Mouse (Mus musculus) ES-Bruce4 (cell line): ENCODE measurements around the gene Zbtb20. TPM values are rescaled to one million over a fixed set of nuclear protein-coding genes. Genes with fewer than 3 reads are reported as not detected.

Experiments
- H3K27ac ChIP-seq: 2 replicates; pipeline ENCODE4 v1.5.1; 2012; ENCODE audit warnings: low read length, inconsistent platforms; ENCODE audit not compliant: insufficient read depth
- H3K27me3 ChIP-seq: 2 replicates; pipeline ENCODE4 v1.6.1; 2012; ENCODE audit warnings: mild to moderate bottlenecking, low read length, inconsistent platforms; ENCODE audit not compliant: control insufficient read depth, poor library complexity, insufficient read depth, severe bottlenecking
- H3K36me3 ChIP-seq: 2 replicates; pipeline ENCODE4 v1.6.1; 2012; ENCODE audit warnings: inconsistent platforms, mild to moderate bottlenecking, low read length, moderate library complexity; ENCODE audit not compliant: control insufficient read depth, poor library complexity, insufficient read depth, severe bottlenecking
- H3K4me1 ChIP-seq: one replicate; pipeline ENCODE4 v1.8.1; 2011; ENCODE audit warnings: low read length; ENCODE audit not compliant: control insufficient read depth, insufficient read depth
- H3K4me3 ChIP-seq: 2 replicates; pipeline ENCODE4 v1.5.1; 2011; ENCODE audit warnings: low read depth, mild to moderate bottlenecking, low read length
- H3K9ac ChIP-seq: 2 replicates; pipeline ENCODE4 v1.6.1; 2012; ENCODE audit warnings: low read depth, mild to moderate bottlenecking, inconsistent platforms; ENCODE audit not compliant: poor library complexity, severe bottlenecking
- H3K9me3 ChIP-seq: replicated peaks from 2 replicates; pipeline ENCODE4 v1.6.1; 2012; ENCODE audit warnings: mild to moderate bottlenecking, low read length, inconsistent platforms; ENCODE audit not compliant: control insufficient read depth, poor library complexity, insufficient read depth, severe bottlenecking
- CTCF ChIP-seq: IDR thresholded peaks from one replicate; pipeline ENCODE4 v1.8.1; 2011; ENCODE audit warnings: low read depth, low read length
- EP300 ChIP-seq: IDR thresholded peaks from 2 replicates; pipeline ENCODE4 v1.6.1; 2011; ENCODE audit warnings: low read depth, low read length; ENCODE audit not compliant: insufficient read depth
- POLR2A ChIP-seq: IDR thresholded peaks from one replicate; pipeline ENCODE4 v1.8.1; 2011; ENCODE audit warnings: low read length; ENCODE audit not compliant: insufficient read depth
- polyA plus RNA-seq: library from polyadenylated mRNA; stranded (reverse); fragments of >200 nt; gene quantifications from 2 replicates; pipeline ENCODE4 v1.2.4, GENCODE M21; 2011; ENCODE audit warnings: low read depth; ENCODE audit not compliant: missing spikeins, insufficient read depth, insufficient read length

Zbtb20 gene
- polyA plus RNA-seq, 1 experiment, result 9.9 TPM

DNA sequence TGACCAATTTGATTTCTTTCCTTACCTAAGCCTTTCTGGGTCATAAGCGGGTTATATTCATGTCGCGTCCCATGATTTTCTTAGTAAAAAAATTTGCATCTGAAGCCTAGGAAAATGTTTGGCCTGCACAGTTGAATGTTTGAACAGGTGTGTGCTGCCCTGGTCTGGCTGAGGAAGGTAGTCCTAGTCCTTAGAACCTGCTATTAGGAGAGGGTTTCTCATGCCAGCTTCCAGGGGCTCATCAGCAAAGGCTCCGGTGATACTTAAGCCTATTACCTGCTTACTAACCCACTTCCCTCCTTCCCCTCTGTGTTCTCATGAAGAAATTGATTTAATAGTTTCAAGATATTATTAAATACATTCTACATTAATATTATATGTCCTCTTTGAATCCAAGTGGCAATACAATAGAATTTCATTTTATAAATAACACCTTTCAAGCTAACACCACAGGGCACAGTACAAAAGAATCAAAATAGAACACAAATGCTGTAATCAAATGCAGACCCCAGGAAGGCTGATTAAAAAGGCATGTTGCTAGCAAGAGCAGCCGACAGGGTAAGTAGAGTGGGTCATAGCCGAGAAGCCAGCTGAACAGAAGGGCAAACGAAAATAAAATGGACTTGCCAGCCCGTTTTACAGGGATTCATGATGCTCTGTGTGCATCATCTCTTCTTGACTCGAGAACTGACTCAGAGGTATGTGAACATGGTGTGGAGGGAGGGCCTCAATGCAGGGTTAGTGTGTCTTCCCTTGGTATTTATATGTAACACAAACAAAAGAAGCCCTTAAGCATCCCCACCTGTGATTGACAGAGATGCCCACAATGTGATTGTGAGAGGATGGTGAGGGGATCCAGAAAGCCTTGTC is 480.3 kb downstream of the Zbtb20 start:
- no peak overlapping the region for H3K27ac ChIP-seq
- TF ChIP-seq CTCF (no peak), EP300 (no peak), POLR2A (no peak)

DNA sequence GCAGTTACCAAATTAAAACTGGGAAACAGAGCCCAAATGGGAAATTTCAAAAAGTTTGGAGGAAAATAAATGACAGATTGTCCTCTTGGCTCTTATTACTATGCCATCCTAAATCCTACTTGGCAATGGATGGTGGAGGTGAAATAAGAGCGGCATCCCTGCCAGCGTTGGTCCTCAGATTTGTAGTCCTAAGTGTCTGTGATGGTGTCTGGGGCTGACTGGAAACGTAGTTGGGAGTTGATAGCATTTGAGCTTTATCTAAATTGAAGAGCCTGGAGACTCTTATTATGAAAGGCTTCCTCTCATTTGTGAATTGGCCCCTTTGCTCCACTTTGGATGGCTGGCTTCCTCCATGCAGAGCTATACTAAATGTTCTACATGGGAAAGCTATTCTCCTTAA is 483.9 kb downstream of the Zbtb20 start:
- TF ChIP-seq EP300, result no peak
- TF ChIP-seq POLR2A, result no peak
- no peak for TF ChIP-seq CTCF
- H3K4me3 ChIP-seq, result no peak overlapping the region
- H3K9ac ChIP-seq, result no peak overlapping the region
- H3K4me1 ChIP-seq, result no peaks in the 10 kb centered on the region
- no peaks in the 10 kb centered on the region for H3K9me3 ChIP-seq
- H3K27me3 ChIP-seq, result no peaks in the 10 kb centered on the region
- no peaks in the 10 kb centered on the region for H3K36me3 ChIP-seq
- H3K27ac ChIP-seq, result no peak overlapping the region

More for the DNA sequence above, 480.3 kb downstream of the Zbtb20 start:
- Histone ChIP-seq H3K4me1 (no peaks in the 10 kb centered on the region), H3K9me3 (no peaks in the 10 kb centered on the region), H3K4me3 (no peak overlapping the region), H3K9ac (no peak overlapping the region), H3K27me3 (no peaks in the 10 kb centered on the region), H3K36me3 (no peaks in the 10 kb centered on the region)

GRCm38 (mm10) chr16:43360112-43360511 is 484.4 kb downstream of the Zbtb20 start:
- Histone ChIP-seq H3K27me3 (no peaks in the 10 kb centered on the region), H3K4me1 (no peaks in the 10 kb centered on the region), H3K36me3 (no peaks in the 10 kb centered on the region), H3K27ac (no peak overlapping the region), H3K4me3 (no peak overlapping the region), H3K9me3 (no peaks in the 10 kb centered on the region), H3K9ac (no peak overlapping the region)
- TF ChIP-seq CTCF (no peak), POLR2A (no peak), EP300 (no peak)

- H3K4me3 ChIP-seq, result no peak overlapping the region
- no peak for TF ChIP-seq CTCF
- no peak for TF ChIP-seq EP300
- no peak for TF ChIP-seq POLR2A
- no peaks in the 10 kb centered on the region for H3K4me1 ChIP-seq
- no peaks in the 10 kb centered on the region for H3K27me3 ChIP-seq
- no peak overlapping the region for H3K9ac ChIP-seq
- H3K36me3 ChIP-seq, result no peaks in the 10 kb centered on the region
- H3K27ac ChIP-seq, result no peak overlapping the region
- no peaks in the 10 kb centered on the region for H3K9me3 ChIP-seq
These were observed 485.3 kb downstream of the Zbtb20 start for GRCm38 (mm10) chr16:43360838-43361480.

DNA sequence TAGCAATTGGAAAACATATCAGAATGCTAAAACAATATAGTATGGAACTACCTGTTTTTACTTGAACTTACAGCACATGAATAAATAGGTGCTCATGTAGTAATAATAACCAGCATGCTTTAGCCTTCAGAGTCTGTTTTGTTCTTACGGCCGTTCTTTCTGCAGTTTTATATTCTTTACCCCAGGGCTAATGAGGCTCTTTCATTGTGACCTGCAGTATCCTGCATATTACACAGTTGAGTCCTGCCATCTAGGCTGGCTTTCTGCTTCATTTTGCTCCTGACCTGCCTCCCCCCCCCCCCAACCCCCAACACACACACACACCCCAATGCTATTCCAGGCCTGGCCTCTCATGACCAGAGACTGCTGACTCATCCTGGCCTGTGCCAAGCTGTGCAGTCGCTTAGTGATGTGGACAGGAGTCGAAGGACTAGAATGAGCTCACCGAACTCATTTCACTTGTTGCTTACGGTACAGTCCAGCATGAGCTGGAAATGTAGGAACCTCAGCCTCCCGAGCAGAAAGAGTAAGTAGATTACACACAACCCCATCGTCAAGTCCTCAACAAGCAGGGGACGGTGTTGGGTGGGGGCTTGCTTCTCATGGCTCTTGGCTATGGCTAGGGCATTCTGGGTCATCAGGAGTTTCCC is 487.1 kb downstream of the Zbtb20 start:
- H3K4me3 ChIP-seq, result no peak overlapping the region
- no peak overlapping the region for H3K9ac ChIP-seq
- no peak for TF ChIP-seq POLR2A
- TF ChIP-seq EP300, result no peak
- no peak for TF ChIP-seq CTCF
- H3K27me3 ChIP-seq, result no peaks in the 10 kb centered on the region
- H3K36me3 ChIP-seq, result no peaks in the 10 kb centered on the region
- no peaks in the 10 kb centered on the region for H3K4me1 ChIP-seq
- H3K27ac ChIP-seq, result no peak overlapping the region
- H3K9me3 ChIP-seq, result no peaks in the 10 kb centered on the region
